Mouse (Mus musculus): ENCODE data around the gene Zmat1. TPM values are rescaled to one million over a fixed set of nuclear protein-coding genes. Genes with fewer than 3 reads are reported as not detected.

Gene Zmat1
- polyA plus RNA-seq, 1 experiment from 2014 or later, result 7.2 TPM

DNA sequence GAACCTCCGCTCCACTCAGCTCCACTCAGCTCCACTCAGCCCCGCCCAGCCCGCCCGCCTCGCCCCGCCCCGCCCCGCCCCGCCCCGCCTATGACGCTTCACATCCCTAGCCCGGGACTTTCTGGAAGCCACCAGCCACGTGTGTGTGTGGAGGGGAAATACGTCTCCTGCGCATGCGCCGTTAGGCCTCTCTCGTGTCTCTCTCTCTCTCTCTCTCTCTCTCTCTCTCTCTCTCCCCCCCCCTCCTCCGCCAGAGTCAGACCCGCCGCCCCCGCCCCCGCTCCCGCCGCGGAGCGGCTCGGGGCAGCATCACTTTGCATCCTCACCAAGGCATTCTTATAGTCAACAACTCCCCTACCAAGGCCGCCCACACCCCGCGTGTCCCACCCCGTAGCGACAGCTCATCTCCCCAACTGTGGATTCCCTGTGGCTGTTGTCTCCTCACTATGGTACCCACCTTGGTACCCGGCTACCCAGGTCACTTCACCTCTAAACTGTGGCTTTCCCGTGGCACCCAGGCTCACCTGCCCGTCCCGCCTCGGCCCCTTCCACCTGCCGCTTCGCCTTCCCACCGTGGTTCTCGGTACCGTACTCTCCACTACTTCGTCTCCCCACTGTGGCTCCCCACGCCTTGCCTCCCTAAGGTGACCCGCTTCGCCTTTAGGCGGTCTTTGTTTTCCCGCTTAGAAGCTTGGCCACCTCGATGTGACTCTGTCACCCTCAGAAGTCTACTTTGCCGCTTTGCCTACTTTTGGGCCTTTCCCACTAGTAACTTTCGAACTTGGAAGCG, 45.5 kb downstream of the Zmat1 start:
- Histone ChIP-seq H3K4me3 (ENCODE audit: low read depth, low read length) (peak overlapping the region; percentile 22), H3K9me3 (ENCODE audit: control insufficient read depth, low read length) (no peaks in the 10 kb centered on the region), H3K4me2 (ENCODE audit: low read depth, low read length, severe bottlenecking) (peak overlapping the region; percentile 40; the same call in 1 of the 2 replicates), H3K4me1 (replicated peaks; ENCODE audit: control insufficient read depth, insufficient read depth, low read length) (no peaks in the 10 kb centered on the region), H3K9ac (ENCODE audit: low read length) (peak overlapping the region; percentile 29; the same call in 1 of the 2 replicates), H3K27ac (ENCODE audit: low read depth, low read length) (no peak overlapping the region), H3K27me3 (ENCODE audit: control insufficient read depth, insufficient read depth, low read length) (peaks cover 4% of the 10 kb centered on the region), H3K36me3 (ENCODE audit: control insufficient read depth, insufficient read depth, low read length) (no peaks in the 10 kb centered on the region)
- WGBS, result 50% methylated on average over 41 of the region's 53 CpGs
- DNase-seq (ENCODE audit: low spot score), result peak; percentile 83
- peak; percentile 95 for ATAC-seq (replicated peaks; ENCODE audit: low FRiP score)

DNA sequence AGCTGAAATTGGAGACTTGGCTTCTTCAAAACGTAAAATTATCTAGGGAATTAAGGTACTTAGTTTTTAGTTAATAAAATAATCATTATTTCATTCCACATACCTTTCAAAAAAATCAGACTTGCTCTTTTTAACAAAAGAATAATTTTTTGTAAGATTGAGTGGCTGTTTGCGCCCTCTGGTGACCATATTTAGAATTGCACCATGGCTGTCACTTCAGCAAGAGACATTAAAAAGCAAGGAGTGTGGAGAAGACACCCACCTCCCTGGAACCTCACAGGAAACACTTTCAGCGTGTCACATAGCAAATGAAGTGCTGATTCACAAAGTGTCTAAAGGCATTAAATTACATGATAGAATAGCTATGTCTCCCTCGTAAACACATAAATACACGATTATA, 78.6 kb downstream of the Zmat1 start:
- 43% methylated on average over 5 of the region's 5 CpGs for WGBS
- no peaks in the 10 kb centered on the region for H3K9me3 ChIP-seq (ENCODE audit: control insufficient read depth, low read length)
- H3K27me3 ChIP-seq (ENCODE audit: control insufficient read depth, insufficient read depth, low read length), result no peaks in the 10 kb centered on the region; the same call in 1 of the 2 replicates
- H3K4me1 ChIP-seq (replicated peaks; ENCODE audit: control insufficient read depth, insufficient read depth, low read length), result no peaks in the 10 kb centered on the region
- no peak for ATAC-seq (replicated peaks; ENCODE audit: low FRiP score)
- no peak overlapping the region for H3K9ac ChIP-seq (ENCODE audit: low read length)
- no peak overlapping the region for H3K27ac ChIP-seq (ENCODE audit: low read depth, low read length)
- H3K36me3 ChIP-seq (ENCODE audit: control insufficient read depth, insufficient read depth, low read length), result no peaks in the 10 kb centered on the region
- H3K4me2 ChIP-seq (ENCODE audit: low read depth, low read length, severe bottlenecking), result no peak overlapping the region
- H3K4me3 ChIP-seq (ENCODE audit: low read depth, low read length), result no peak overlapping the region
- DNase-seq (ENCODE audit: low spot score), result peak; percentile 65

DNA sequence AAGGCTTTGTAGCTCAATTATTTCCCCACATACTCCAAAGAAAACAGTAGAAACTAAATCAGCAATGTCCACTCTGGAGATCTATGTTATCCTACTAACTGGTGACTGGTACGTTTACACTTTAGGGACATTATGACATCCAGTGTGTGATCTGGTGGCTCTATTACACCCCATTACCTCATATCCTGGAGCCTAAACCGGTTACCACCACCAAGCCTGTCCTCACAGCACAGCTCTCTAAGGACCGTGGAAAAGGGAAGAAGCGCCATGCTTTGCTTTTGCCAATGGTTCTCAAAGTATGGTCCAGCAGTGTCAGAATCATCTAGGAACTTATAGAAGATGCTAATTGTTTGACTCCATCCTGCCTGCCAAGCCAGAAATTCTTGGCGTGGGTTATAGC, 79.1 kb downstream of the Zmat1 start:
- 78% methylated on average over 5 of the region's 5 CpGs for WGBS
- Histone ChIP-seq H3K9ac (ENCODE audit: low read length) (no peak overlapping the region), H3K4me3 (ENCODE audit: low read depth, low read length) (no peak overlapping the region), H3K27ac (ENCODE audit: low read depth, low read length) (no peak overlapping the region), H3K9me3 (ENCODE audit: control insufficient read depth, low read length) (no peaks in the 10 kb centered on the region), H3K4me1 (replicated peaks; ENCODE audit: control insufficient read depth, insufficient read depth, low read length) (no peaks in the 10 kb centered on the region), H3K36me3 (ENCODE audit: control insufficient read depth, insufficient read depth, low read length) (no peaks in the 10 kb centered on the region), H3K27me3 (ENCODE audit: control insufficient read depth, insufficient read depth, low read length) (no peaks in the 10 kb centered on the region; the same call in 1 of the 2 replicates), H3K4me2 (ENCODE audit: low read depth, low read length, severe bottlenecking) (no peak overlapping the region)
- DNase-seq (ENCODE audit: low spot score) (no peak), ATAC-seq (replicated peaks; ENCODE audit: low FRiP score) (no peak)

DNA sequence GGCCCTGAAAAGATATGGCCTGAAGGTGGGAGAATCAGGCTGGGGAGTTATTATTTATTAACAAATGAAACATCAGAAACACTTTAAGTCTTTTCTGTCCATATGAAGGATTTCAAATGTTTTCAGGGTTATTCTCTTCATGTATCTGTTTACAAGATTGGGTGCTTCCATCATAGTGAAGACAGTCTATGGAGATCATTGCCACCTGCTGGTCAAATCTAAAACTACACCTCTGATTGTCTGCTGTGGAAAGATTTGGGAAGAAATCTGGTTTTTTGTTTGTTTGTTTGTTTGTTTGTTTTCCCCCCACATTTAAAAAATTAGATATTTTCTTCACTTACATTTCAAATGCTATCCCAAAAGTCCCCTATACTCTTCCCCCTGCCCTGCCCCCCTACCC, 84.0 kb downstream of the Zmat1 start:
- no peak overlapping the region for H3K4me3 ChIP-seq (ENCODE audit: low read depth, low read length)
- DNase-seq (ENCODE audit: low spot score) (no peak), ATAC-seq (replicated peaks; ENCODE audit: low FRiP score) (no peak)
- H3K27me3 ChIP-seq (ENCODE audit: control insufficient read depth, insufficient read depth, low read length), result no peaks in the 10 kb centered on the region; the same call in 1 of the 2 replicates
- no peak overlapping the region for H3K4me2 ChIP-seq (ENCODE audit: low read depth, low read length, severe bottlenecking)
- H3K27ac ChIP-seq (ENCODE audit: low read depth, low read length), result no peak overlapping the region
- no peaks in the 10 kb centered on the region for H3K4me1 ChIP-seq (replicated peaks; ENCODE audit: control insufficient read depth, insufficient read depth, low read length)
- H3K36me3 ChIP-seq (ENCODE audit: control insufficient read depth, insufficient read depth, low read length), result no peaks in the 10 kb centered on the region
- H3K9ac ChIP-seq (ENCODE audit: low read length), result no peak overlapping the region
- no peaks in the 10 kb centered on the region for H3K9me3 ChIP-seq (ENCODE audit: control insufficient read depth, low read length)

DNA sequence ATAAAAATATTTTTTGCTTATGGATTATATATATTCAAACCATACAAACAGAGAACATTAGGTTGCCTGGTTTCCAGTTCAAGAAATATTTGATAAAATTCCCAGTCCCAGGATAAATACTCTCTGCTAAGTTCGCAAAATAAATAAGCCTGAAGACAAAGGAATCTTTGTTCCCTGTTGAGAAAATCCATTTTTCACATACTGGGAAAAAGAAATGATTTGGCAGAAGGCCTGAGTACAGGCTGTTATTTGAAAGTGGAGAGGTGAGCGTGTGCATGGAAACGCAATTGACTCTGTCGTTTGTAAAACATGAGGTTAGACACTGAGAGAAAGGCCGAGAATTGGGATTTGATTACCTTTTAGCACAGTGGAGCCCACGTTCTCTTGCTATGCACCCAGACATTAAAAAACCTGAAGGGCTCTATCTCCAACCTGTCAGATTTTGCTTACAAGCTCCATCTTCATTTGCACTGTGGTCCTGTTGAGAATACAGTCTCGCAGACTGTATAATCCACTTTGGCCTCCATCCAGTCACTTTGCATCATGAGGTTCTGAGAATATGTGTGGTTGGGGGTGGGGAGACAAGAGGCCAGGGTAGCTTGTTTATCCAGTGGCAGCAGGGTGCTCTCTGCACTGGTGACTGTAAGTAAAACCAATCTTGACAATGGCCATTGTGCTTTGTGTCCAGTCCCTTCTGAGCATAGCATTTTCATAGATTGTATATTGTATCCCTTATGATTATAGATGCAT, 85.2 kb downstream of the Zmat1 start:
- H3K9ac ChIP-seq (ENCODE audit: low read length), result no peak overlapping the region
- no peak for DNase-seq (ENCODE audit: low spot score)
- H3K9me3 ChIP-seq (ENCODE audit: control insufficient read depth, low read length), result no peaks in the 10 kb centered on the region
- H3K4me2 ChIP-seq (ENCODE audit: low read depth, low read length, severe bottlenecking), result no peak overlapping the region
- no peaks in the 10 kb centered on the region for H3K36me3 ChIP-seq (ENCODE audit: control insufficient read depth, insufficient read depth, low read length)
- H3K27ac ChIP-seq (ENCODE audit: low read depth, low read length), result no peak overlapping the region
- no peak for ATAC-seq (replicated peaks; ENCODE audit: low FRiP score)
- no peaks in the 10 kb centered on the region; the same call in 1 of the 2 replicates for H3K27me3 ChIP-seq (ENCODE audit: control insufficient read depth, insufficient read depth, low read length)
- H3K4me1 ChIP-seq (replicated peaks; ENCODE audit: control insufficient read depth, insufficient read depth, low read length), result no peaks in the 10 kb centered on the region
- 74% methylated on average over 7 of the region's 7 CpGs for WGBS
- no peak overlapping the region for H3K4me3 ChIP-seq (ENCODE audit: low read depth, low read length)

Other genes starting within 250 kb of the Zmat1 start
- 70.7 and 72.5 TPM in 2 replicates for gene Armcx2, start 200.0 kb downstream of the Zmat1 start, polyA plus RNA-seq (2014; fragmentation: Nextera tagmentation; extraction: Ambion mirVana)
- gene Nxf2, start 44.5 kb downstream of the Zmat1 start, polyA plus RNA-seq (2014; fragmentation: Nextera tagmentation; extraction: Ambion mirVana), result 0.53 and 0.64 TPM in 2 replicates
- gene Gm15023, start 168.4 kb upstream of the Zmat1 start, polyA plus RNA-seq (2014; fragmentation: Nextera tagmentation; extraction: Ambion mirVana), result not detected in 2 replicates
- 1.0 and 1.4 TPM in 2 replicates for gene Tceal6, start 201.5 kb upstream of the Zmat1 start, polyA plus RNA-seq (2014; fragmentation: Nextera tagmentation; extraction: Ambion mirVana)